Mouse (Mus musculus) cerebellum, postnatal 14 days (tissue): ENCODE measurements around the gene Slc39a13.
"Not testable (repeated sequence)": the region's sequence is repeated elsewhere in the genome, so short reads cannot be mapped to it uniquely, and the experiment has no call there.

Source experiments
- DNase-seq, 2 experiments: peaks; one replicate each; pipeline ENCODE4 v3.0.0; 2021; ENCODE audit warnings: mixed read lengths in 2 of 2

The Slc39a13 gene

GRCm38 (mm10) chr2:91023131-91023530, 47.1 kb downstream of the Slc39a13 start:
- DNase-seq = no peak

DNA sequence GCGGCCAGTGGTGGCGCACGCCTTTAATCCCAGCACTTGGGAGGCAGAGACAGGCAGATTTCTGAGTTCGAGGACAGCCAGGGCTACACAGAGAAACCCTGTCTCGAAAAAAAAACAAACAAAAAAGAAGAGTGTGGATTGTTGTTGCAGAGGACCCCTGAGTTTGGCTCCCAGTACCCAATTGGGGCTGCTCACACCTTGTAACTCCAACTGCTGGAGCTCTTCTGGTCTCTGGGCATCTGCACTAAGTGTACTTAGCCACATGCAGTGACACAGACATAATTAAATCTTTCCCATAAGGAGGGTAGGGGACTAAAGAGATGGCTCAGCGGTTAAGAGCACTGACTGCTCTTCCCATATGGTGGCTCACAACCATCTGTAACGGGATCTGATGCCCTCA, 48.0 kb downstream of the Slc39a13 start:
- DNase-seq = not testable (repeated sequence)

GRCm38 (mm10) chr2:91019911-91020310, 50.3 kb downstream of the Slc39a13 start:
- no peak for DNase-seq

GRCm38 (mm10) chr2:91018061-91018788, 52.0 kb downstream of the Slc39a13 start:
- DNase-seq = peak; percentile 51 to 52

- DNase-seq = peak; percentile 61 to 76
Observed at GRCm38 (mm10) chr2:91015386-91015785, 54.8 kb downstream of the Slc39a13 start.

DNA sequence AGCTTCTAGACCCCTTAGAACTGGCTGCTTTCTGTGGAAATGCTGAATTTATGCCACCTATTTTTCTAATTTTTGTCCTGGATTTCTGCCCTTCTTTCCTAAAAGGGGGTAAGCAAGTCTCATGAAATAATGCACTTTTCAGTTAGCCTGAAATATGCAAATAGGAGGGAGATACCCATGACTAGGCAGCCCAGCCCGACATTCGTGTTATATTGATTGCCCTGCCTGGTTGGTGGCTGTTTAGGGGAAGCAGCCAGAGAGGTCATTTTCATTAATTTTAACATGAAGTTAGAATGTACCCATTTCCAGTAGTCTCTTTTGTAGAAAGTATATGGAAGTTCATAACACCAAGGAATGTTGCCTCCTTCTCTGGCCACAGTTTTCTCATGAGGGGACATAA, 56.3 kb downstream of the Slc39a13 start:
- no peak for DNase-seq
